Mouse (Mus musculus) embryonic facial prominence, embryonic 11.5 days (tissue): ENCODE data around the gene Itm2b. TPM values are rescaled to one million over a fixed set of nuclear protein-coding genes. Genes with fewer than 3 reads are reported as not detected.

ENCODE experiments used
- ATAC-seq: fragments of 200-750 bp; cut with Nextera tagmentation; replicated peaks from 2 replicates; pipeline ENCODE4 v1.8.0; 2017; ENCODE audit warnings: low read depth; ENCODE audit not compliant: insufficient number of reproducible peaks, low FRiP score, low TSS enrichment
- DNase-seq: peaks from one replicate; pipeline ENCODE4 v3.0.0-alpha.2; 2015; ENCODE audit warnings: low spot score
- H3K27ac ChIP-seq: fragments of 300-500 bp; sonication (generic); replicated peaks from 2 replicates; pipeline ENCODE4 v1.5.1; 2014; ENCODE audit warnings: mild to moderate bottlenecking, low read depth, low read length, control low read depth
- H3K27me3 ChIP-seq: fragments of 300-500 bp; sonication (generic); 2 replicates; pipeline ENCODE4 v1.6.1; 2014; ENCODE audit warnings: mild to moderate bottlenecking, low read length, moderate library complexity, mixed read lengths; ENCODE audit not compliant: control insufficient read depth, insufficient read depth
- H3K36me3 ChIP-seq: fragments of 300-500 bp; sonication (generic); replicated peaks from 2 replicates; pipeline ENCODE4 v1.6.1; 2014; ENCODE audit warnings: low read depth, mild to moderate bottlenecking, low read length, moderate library complexity, mixed read lengths; ENCODE audit not compliant: control insufficient read depth, insufficient read depth
- H3K4me1 ChIP-seq: fragments of 300-500 bp; sonication (generic); 2 replicates; pipeline ENCODE4 v1.6.1; 2014; ENCODE audit warnings: low read length, mixed read lengths; ENCODE audit not compliant: control insufficient read depth, insufficient read depth
- H3K4me2 ChIP-seq: fragments of 300-500 bp; sonication (generic); 2 replicates; pipeline ENCODE4 v1.6.1; 2014; ENCODE audit warnings: low read depth, mild to moderate bottlenecking, control low read depth, low read length, moderate library complexity
- H3K4me3 ChIP-seq: fragments of 300-500 bp; sonication (generic); 2 replicates; pipeline ENCODE4 v1.5.1; 2014; ENCODE audit warnings: low read depth, low read length, control low read depth
- H3K9ac ChIP-seq: fragments of 300-500 bp; sonication (generic); replicated peaks from 2 replicates; pipeline ENCODE4 v1.6.1; 2014; ENCODE audit warnings: mild to moderate bottlenecking, control low read depth, low read length
- H3K9me3 ChIP-seq: fragments of 300-500 bp; sonication (generic); replicated peaks from 2 replicates; pipeline ENCODE4 v1.6.1; 2016; ENCODE audit warnings: mild to moderate bottlenecking, low read length, inconsistent platforms, mixed read lengths; ENCODE audit not compliant: control insufficient read depth
- WGBS: fragments of 180-500 bp; shearing (Covaris S2); extraction: QIAGEN DNeasy Blood & Tissue Kit; methylation state at CpG from one replicate; pipeline ENCODE4 v1.1.7; 2014; 5-methylcytosine and 5-hydroxymethylcytosine counted together
- polyA plus RNA-seq: library from polyadenylated mRNA; unstranded; fragments of >200 nt; fragmentation: Nextera tagmentation; extraction: Ambion mirVana; gene quantifications from 2 replicates; pipeline ENCODE4 v1.2.1, GENCODE M21; 2014

The Itm2b gene
- 378 and 386 TPM in 2 replicates for polyA plus RNA-seq

- peaks cover 3% of the 10 kb centered on the region; the same call in 1 of the 2 replicates for H3K4me1 ChIP-seq
- H3K9me3 ChIP-seq, result no peaks in the 10 kb centered on the region
- ATAC-seq (peak; percentile 96), DNase-seq (peak; percentile 91)
- no peaks in the 10 kb centered on the region for H3K36me3 ChIP-seq
- no peaks in the 10 kb centered on the region for H3K27me3 ChIP-seq
- H3K4me3 ChIP-seq, result peak within 1 kb of the TSS; percentile 77
- H3K4me2 ChIP-seq, result peak within 1 kb of the TSS; percentile 58
- WGBS, result 1% methylated on average over 40 of the region's 62 CpGs
- H3K9ac ChIP-seq, result peak within 1 kb of the TSS; percentile 91
- H3K27ac ChIP-seq, result peak within 1 kb of the TSS; percentile 87
These were observed at the start of gene Itm2b for GRCm38 (mm10) chr14:73384913-73385719. TSS of gene Itm2b (minus strand) at chr14:73385289.

GRCm38 (mm10) chr14:73433487-73433886 is 48.4 kb upstream of the Itm2b start:
- H3K27me3 ChIP-seq, result no peaks in the 10 kb centered on the region
- DNase-seq (no peak), ATAC-seq (no peak)
- no peak overlapping the region for H3K27ac ChIP-seq
- WGBS, result 79% methylated on average over 6 of the region's 6 CpGs
- no peak overlapping the region for H3K4me2 ChIP-seq
- no peaks in the 10 kb centered on the region for H3K36me3 ChIP-seq
- H3K4me1 ChIP-seq, result no peaks in the 10 kb centered on the region
- H3K9ac ChIP-seq, result no peak overlapping the region
- no peaks in the 10 kb centered on the region for H3K9me3 ChIP-seq
- no peak overlapping the region for H3K4me3 ChIP-seq

- no peaks in the 10 kb centered on the region for H3K36me3 ChIP-seq
- WGBS, result 70% methylated on average over 12 of the region's 12 CpGs
- H3K4me3 ChIP-seq, result no peak overlapping the region
- no peak for DNase-seq
- no peak for ATAC-seq
- no peaks in the 10 kb centered on the region for H3K27me3 ChIP-seq
- no peak overlapping the region for H3K9ac ChIP-seq
- no peaks in the 10 kb centered on the region for H3K9me3 ChIP-seq
- H3K4me2 ChIP-seq, result no peak overlapping the region
- no peaks in the 10 kb centered on the region for H3K4me1 ChIP-seq
- H3K27ac ChIP-seq, result no peak overlapping the region
These were observed 45.5 kb upstream of the Itm2b start for GRCm38 (mm10) chr14:73430571-73430970.

GRCm38 (mm10) chr14:73425571-73426041 is 40.5 kb upstream of the Itm2b start:
- Histone ChIP-seq H3K4me3 (no peak overlapping the region), H3K4me2 (no peak overlapping the region), H3K27me3 (no peaks in the 10 kb centered on the region), H3K4me1 (no peaks in the 10 kb centered on the region), H3K36me3 (no peaks in the 10 kb centered on the region), H3K27ac (no peak overlapping the region), H3K9ac (no peak overlapping the region), H3K9me3 (no peaks in the 10 kb centered on the region)
- no peak for DNase-seq
- no peak for ATAC-seq
- 66% methylated on average over 2 of the region's 2 CpGs for WGBS

- H3K27ac ChIP-seq, result no peak overlapping the region
- H3K9ac ChIP-seq, result no peak overlapping the region
- 59% methylated on average over 6 of the region's 6 CpGs for WGBS
- no peak overlapping the region for H3K4me2 ChIP-seq
- DNase-seq (no peak), ATAC-seq (no peak)
- H3K9me3 ChIP-seq, result no peaks in the 10 kb centered on the region
- no peaks in the 10 kb centered on the region for H3K27me3 ChIP-seq
- H3K4me1 ChIP-seq, result no peaks in the 10 kb centered on the region
- no peak overlapping the region for H3K4me3 ChIP-seq
- no peaks in the 10 kb centered on the region for H3K36me3 ChIP-seq
These were observed 39.9 kb upstream of the Itm2b start for GRCm38 (mm10) chr14:73424961-73425360.

GRCm38 (mm10) chr14:73423542-73423941 is 38.5 kb upstream of the Itm2b start:
- no peaks in the 10 kb centered on the region for H3K36me3 ChIP-seq
- H3K4me1 ChIP-seq, result no peaks in the 10 kb centered on the region
- ATAC-seq (no peak), DNase-seq (no peak)
- H3K27ac ChIP-seq, result no peak overlapping the region
- no peak overlapping the region for H3K9ac ChIP-seq
- H3K9me3 ChIP-seq, result no peaks in the 10 kb centered on the region
- H3K27me3 ChIP-seq, result no peaks in the 10 kb centered on the region
- no peak overlapping the region for H3K4me3 ChIP-seq
- H3K4me2 ChIP-seq, result no peak overlapping the region

- H3K36me3 ChIP-seq, result no peaks in the 10 kb centered on the region
- H3K4me3 ChIP-seq, result no peak overlapping the region
- ATAC-seq (no peak), DNase-seq (no peak)
- no peaks in the 10 kb centered on the region for H3K4me1 ChIP-seq
- H3K27ac ChIP-seq, result no peak overlapping the region
- H3K9ac ChIP-seq, result no peak overlapping the region
- no peaks in the 10 kb centered on the region for H3K9me3 ChIP-seq
- H3K27me3 ChIP-seq, result no peaks in the 10 kb centered on the region
- no peak overlapping the region for H3K4me2 ChIP-seq
- 93% methylated on average over 2 of the region's 2 CpGs for WGBS
These were observed 37.5 kb upstream of the Itm2b start for GRCm38 (mm10) chr14:73422621-73423020.

- H3K36me3 ChIP-seq, result no peaks in the 10 kb centered on the region
- WGBS, result 92% methylated on average over 9 of the region's 9 CpGs
- H3K4me1 ChIP-seq, result no peaks in the 10 kb centered on the region
- no peak overlapping the region for H3K27ac ChIP-seq
- no peak overlapping the region for H3K4me2 ChIP-seq
- H3K9me3 ChIP-seq, result no peaks in the 10 kb centered on the region
- no peak for DNase-seq
- no peaks in the 10 kb centered on the region for H3K27me3 ChIP-seq
- no peak for ATAC-seq
- no peak overlapping the region for H3K9ac ChIP-seq
- no peak overlapping the region for H3K4me3 ChIP-seq
These were observed 36.5 kb upstream of the Itm2b start for GRCm38 (mm10) chr14:73421580-73421979.
